Mouse (Mus musculus) heart, embryonic 10.5 days (tissue): Measurements from ENCODE around the gene Cacfd1. TPM values are rescaled to one million over a fixed set of nuclear protein-coding genes. Genes with fewer than 3 reads are reported as not detected.

Experiments used
- DNase-seq: peaks from one replicate; pipeline ENCODE4 v3.0.0-alpha.2; 2017; ENCODE audit warnings: low spot score
- H3K27ac ChIP-seq: fragments of 300-500 bp; sonication (generic); 2 replicates; pipeline ENCODE4 v1.5.1; 2016; ENCODE audit warnings: mild to moderate bottlenecking
- H3K27me3 ChIP-seq: fragments of 300-500 bp; sonication (generic); 2 replicates; pipeline ENCODE4 v1.6.1; 2016; ENCODE audit warnings: mild to moderate bottlenecking; ENCODE audit not compliant: poor library complexity, insufficient read depth, severe bottlenecking
- H3K36me3 ChIP-seq: fragments of 300-500 bp; sonication (generic); 2 replicates; pipeline ENCODE4 v1.6.1; 2016; ENCODE audit warnings: mild to moderate bottlenecking, moderate library complexity
- H3K4me1 ChIP-seq: fragments of 300-500 bp; sonication (generic); 2 replicates; pipeline ENCODE4 v1.6.1; 2016; ENCODE audit warnings: mild to moderate bottlenecking
- H3K4me3 ChIP-seq: fragments of 300-500 bp; sonication (generic); 2 replicates; pipeline ENCODE4 v1.5.1; 2016; ENCODE audit warnings: mild to moderate bottlenecking, moderate library complexity
- H3K9me3 ChIP-seq: fragments of 300-500 bp; sonication (generic); 2 replicates; pipeline ENCODE4 v1.6.1; 2016; ENCODE audit warnings: mild to moderate bottlenecking, moderate library complexity
- WGBS: fragments of 180-500 bp; shearing (Covaris S2); methylation state at CpG from one replicate; pipeline ENCODE4 v1.1.7; 2016; 5-methylcytosine and 5-hydroxymethylcytosine counted together
- polyA plus RNA-seq: library from polyadenylated mRNA; unstranded; fragments of >200 nt; fragmentation: Nextera tagmentation; extraction: Ambion mirVana; gene quantifications from 2 replicates; pipeline ENCODE4 v1.2.1, GENCODE M21; 2016

The Cacfd1 gene
- polyA plus RNA-seq, 1 experiment from 2014 or later: 54.5 TPM

DNA sequence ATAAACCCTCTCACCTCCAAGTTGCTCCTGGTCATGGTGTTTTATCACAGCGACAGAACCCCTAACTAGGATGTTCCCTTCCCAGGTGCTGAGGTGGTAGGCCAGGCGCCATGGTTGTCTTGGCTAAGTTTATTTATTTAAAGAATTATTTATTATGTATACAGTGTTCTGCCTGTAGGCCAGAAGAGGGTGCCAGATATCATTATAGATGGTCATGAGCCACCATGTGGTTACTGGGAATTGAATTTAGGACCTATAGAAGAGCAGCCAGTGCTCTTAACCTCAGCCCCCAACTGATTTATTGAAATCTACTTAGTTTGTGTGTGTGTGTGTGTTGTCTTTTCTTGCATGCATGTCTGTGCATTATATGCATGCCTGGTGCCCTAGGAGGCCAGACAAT lies 22.6 kb downstream of the Cacfd1 start:
- no peaks in the 10 kb centered on the region for H3K9me3 ChIP-seq
- H3K27me3 ChIP-seq: peaks cover 29% of the 10 kb centered on the region
- H3K4me1 ChIP-seq: peaks cover 9% of the 10 kb centered on the region
- no peak for DNase-seq
- no peak overlapping the region for H3K27ac ChIP-seq
- 63% methylated on average over 2 of the region's 2 CpGs for WGBS
- H3K36me3 ChIP-seq: no peaks in the 10 kb centered on the region
- H3K4me3 ChIP-seq: no peak overlapping the region

- Histone ChIP-seq H3K4me1 (peaks cover 4% of the 10 kb centered on the region), H3K27me3 (peaks cover 15% of the 10 kb centered on the region; the same call in 1 of the 2 replicates), H3K36me3 (no peaks in the 10 kb centered on the region), H3K9me3 (no peaks in the 10 kb centered on the region), H3K27ac (no peak overlapping the region), H3K4me3 (no peak overlapping the region)
- WGBS: 66% methylated on average over 3 of the region's 3 CpGs
- DNase-seq: no peak
Measured at GRCm38 (mm10) chr2:27036003-27036402, 26.3 kb downstream of the Cacfd1 start.

- Histone ChIP-seq H3K36me3 (no peaks in the 10 kb centered on the region), H3K4me1 (peaks cover 12% of the 10 kb centered on the region), H3K27ac (no peak overlapping the region), H3K4me3 (no peak overlapping the region), H3K27me3 (peaks cover 23% of the 10 kb centered on the region; the same call in 1 of the 2 replicates), H3K9me3 (no peaks in the 10 kb centered on the region)
- DNase-seq: no peak
- WGBS: 54% methylated on average over 4 of the region's 4 CpGs
Measured at GRCm38 (mm10) chr2:27037008-27037407, 27.3 kb downstream of the Cacfd1 start.

DNA sequence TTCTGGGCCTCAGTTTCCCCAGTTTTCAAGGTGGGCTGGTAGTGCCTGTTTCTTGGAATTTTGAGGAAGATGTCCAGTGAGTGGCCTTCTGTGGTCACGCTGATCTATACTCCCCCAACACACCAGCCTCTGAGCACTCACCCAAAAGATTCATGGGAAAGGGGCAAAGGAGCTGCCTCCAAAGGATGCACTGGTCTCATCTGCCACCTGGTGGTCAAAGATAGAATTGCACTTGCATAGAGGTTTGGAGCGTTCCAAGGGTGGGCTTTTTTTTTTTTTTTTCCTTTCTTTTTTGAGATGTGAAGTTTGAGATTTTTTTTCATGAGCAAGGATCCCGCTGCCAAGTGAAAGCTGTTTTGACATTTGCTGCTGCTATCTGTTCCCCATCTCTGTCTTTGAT lies 28.9 kb downstream of the Cacfd1 start:
- Histone ChIP-seq H3K9me3 (no peaks in the 10 kb centered on the region), H3K27me3 (peaks cover 34% of the 10 kb centered on the region; the same call in 1 of the 2 replicates), H3K36me3 (no peaks in the 10 kb centered on the region), H3K27ac (no peak overlapping the region), H3K4me3 (no peak overlapping the region), H3K4me1 (peaks cover 16% of the 10 kb centered on the region)
- no peak for DNase-seq
- 2% methylated on average over 3 of the region's 3 CpGs for WGBS

DNA sequence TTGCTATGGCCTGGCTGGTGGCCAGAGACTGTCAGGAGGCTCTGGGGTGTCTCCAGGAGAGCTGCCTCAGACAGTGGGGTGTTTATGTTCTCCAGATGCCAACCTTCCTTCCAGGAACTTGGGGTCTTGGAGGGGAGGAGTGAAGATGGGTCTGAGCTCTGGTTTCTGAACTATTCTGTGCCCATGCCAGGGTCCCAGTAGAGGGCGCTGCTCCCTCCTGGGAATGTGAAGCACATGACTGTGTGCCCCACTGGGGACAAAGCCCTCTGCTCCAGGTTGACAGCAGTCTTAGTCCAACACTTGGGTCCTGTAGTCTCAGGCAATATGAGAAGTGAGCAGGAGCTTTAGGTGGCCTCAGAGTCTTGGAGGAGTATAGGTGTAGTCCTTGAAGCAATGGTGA lies 29.6 kb downstream of the Cacfd1 start:
- Histone ChIP-seq H3K27ac (no peak overlapping the region), H3K9me3 (no peaks in the 10 kb centered on the region), H3K4me3 (no peak overlapping the region), H3K4me1 (peaks cover 19% of the 10 kb centered on the region), H3K36me3 (no peaks in the 10 kb centered on the region), H3K27me3 (peaks cover 34% of the 10 kb centered on the region; the same call in 1 of the 2 replicates)
- no peak for DNase-seq
- 9% methylated on average over 1 of the region's 1 CpGs for WGBS

- Histone ChIP-seq H3K36me3 (no peaks in the 10 kb centered on the region), H3K27ac (no peak overlapping the region), H3K4me3 (no peak overlapping the region), H3K9me3 (no peaks in the 10 kb centered on the region), H3K4me1 (peaks cover 21% of the 10 kb centered on the region), H3K27me3 (peaks cover 34% of the 10 kb centered on the region)
- no peak for DNase-seq
- WGBS: 75% methylated on average over 8 of the region's 8 CpGs
Measured at GRCm38 (mm10) chr2:27042131-27042844, 32.6 kb downstream of the Cacfd1 start.

GRCm38 (mm10) chr2:27043461-27043860 lies 33.7 kb downstream of the Cacfd1 start:
- Histone ChIP-seq H3K27me3 (peaks cover 34% of the 10 kb centered on the region), H3K27ac (no peak overlapping the region), H3K36me3 (no peaks in the 10 kb centered on the region), H3K4me3 (no peak overlapping the region), H3K9me3 (no peaks in the 10 kb centered on the region), H3K4me1 (peaks cover 21% of the 10 kb centered on the region)
- WGBS: 37% methylated on average over 3 of the region's 3 CpGs
- peak; percentile 86 for DNase-seq

GRCm38 (mm10) chr2:27044166-27044565 lies 34.4 kb downstream of the Cacfd1 start:
- no peaks in the 10 kb centered on the region for H3K9me3 ChIP-seq
- no peak for DNase-seq
- 72% methylated on average over 4 of the region's 4 CpGs for whole genome bisulfite sequencing
- H3K4me3 ChIP-seq: no peak overlapping the region
- H3K27ac ChIP-seq: 0 out of 2 replicates have a peak overlapping the region, but pooled peaks have one; percentile 29
- H3K4me1 ChIP-seq: peaks cover 21% of the 10 kb centered on the region
- no peaks in the 10 kb centered on the region for H3K36me3 ChIP-seq
- H3K27me3 ChIP-seq: peaks cover 34% of the 10 kb centered on the region

DNA sequence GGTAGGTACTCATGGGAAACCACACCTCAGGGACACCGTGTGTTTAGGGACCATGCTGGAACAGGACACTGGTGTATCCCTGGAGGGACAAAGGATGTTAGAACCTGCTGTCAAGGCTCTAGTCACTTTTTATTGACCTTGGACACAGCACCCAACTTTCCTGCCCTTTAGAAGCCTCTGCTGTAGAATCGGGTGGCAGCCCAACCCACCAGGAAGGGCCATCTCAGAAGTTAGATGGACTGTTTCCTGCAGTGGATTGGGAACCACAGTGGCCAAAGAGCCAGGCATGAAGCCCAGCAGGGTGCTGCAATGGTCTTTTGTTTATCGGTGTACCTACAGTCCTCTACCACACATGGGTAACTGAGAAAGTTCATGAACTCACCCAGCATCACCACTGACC lies 34.9 kb downstream of the Cacfd1 start:
- Histone ChIP-seq H3K9me3 (no peaks in the 10 kb centered on the region), H3K4me1 (peaks cover 21% of the 10 kb centered on the region), H3K27me3 (peaks cover 32% of the 10 kb centered on the region), H3K27ac (0 out of 2 replicates have a peak overlapping the region, but pooled peaks have one; percentile 29), H3K36me3 (no peaks in the 10 kb centered on the region), H3K4me3 (no peak overlapping the region)
- DNase-seq: no peak
- 76% methylated on average over 3 of the region's 3 CpGs for WGBS

DNA sequence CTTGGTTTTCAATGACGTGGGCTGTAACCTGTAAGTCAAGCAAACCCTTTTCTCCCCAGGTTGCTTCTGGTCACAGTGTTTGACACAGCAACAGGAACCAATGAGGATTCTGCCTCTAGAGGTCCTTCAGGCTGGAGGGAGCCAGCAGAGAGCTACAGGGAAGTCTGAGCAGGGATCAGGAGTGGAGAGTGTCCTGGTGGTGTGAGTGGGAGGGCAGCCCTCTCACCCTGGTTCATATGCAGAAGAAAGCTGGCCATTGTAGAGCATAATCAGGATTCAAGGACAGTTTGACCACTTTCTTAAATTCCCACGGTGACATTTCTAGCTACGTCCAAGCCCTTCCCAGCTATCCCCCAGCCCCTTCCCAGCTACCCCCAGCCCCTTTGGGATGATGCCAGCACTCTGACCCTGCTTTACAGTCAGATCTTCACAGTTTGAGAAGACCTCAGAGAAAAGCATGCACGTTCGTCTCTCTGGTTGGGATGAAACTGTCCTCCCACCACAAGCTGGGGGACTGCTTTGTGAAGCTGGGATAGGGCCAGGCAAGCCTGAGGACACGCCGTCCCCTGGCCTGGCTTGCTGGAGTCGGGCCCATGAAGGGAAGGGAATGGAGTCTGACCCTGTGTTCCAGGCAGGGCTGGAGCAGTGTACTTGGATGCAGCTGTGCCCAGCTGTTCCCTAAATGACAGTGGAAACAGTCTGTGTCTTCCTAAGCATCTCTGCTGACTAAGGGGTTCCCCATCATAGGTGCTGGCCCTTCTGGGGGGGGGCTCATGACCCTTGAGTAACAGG lies 36.4 kb downstream of the Cacfd1 start:
- H3K4me3 ChIP-seq: no peak overlapping the region
- peaks cover 26% of the 10 kb centered on the region for H3K27me3 ChIP-seq
- H3K27ac ChIP-seq: no peak overlapping the region
- no peaks in the 10 kb centered on the region for H3K36me3 ChIP-seq
- H3K4me1 ChIP-seq: peaks cover 16% of the 10 kb centered on the region
- no peaks in the 10 kb centered on the region for H3K9me3 ChIP-seq
- DNase-seq: no peak
- WGBS: 77% methylated on average over 8 of the region's 8 CpGs

DNA sequence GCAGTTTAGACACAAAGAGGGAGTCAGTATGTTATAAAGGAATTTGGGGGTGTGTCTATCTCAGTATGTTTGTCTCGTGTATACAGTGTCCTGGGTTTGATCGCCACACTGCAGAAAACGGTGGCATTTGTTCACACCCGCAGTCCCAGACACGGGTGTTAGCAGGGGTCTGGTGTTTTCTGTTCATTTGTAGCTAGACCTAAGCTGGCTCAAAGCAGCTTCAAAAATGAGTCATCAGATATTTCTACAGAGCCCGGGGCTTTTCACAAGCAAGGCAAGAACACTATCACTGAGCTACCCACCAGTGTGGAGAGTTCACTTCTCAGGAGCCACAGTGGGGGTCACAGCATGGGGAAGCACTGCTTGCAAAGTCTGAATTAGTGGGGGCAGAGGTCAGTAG lies 39.7 kb downstream of the Cacfd1 start:
- no peak overlapping the region for H3K4me3 ChIP-seq
- no peak for DNase-seq
- peaks cover 7% of the 10 kb centered on the region for H3K27me3 ChIP-seq
- peaks cover under 1% of the 10 kb centered on the region; the same call in 1 of the 2 replicates for H3K4me1 ChIP-seq
- WGBS: 67% methylated on average over 6 of the region's 6 CpGs
- H3K9me3 ChIP-seq: no peaks in the 10 kb centered on the region
- H3K27ac ChIP-seq: no peak overlapping the region
- no peaks in the 10 kb centered on the region for H3K36me3 ChIP-seq

- 0 out of 2 replicates have a peak, but pooled peaks cover 9% of the 10 kb centered on the region for H3K27me3 ChIP-seq
- no peak for DNase-seq
- H3K27ac ChIP-seq: no peak overlapping the region
- peaks cover 39% of the 10 kb centered on the region for H3K4me1 ChIP-seq
- no peaks in the 10 kb centered on the region for H3K36me3 ChIP-seq
- WGBS: 62% methylated on average over 4 of the region's 4 CpGs
- no peaks in the 10 kb centered on the region for H3K9me3 ChIP-seq
- no peak overlapping the region for H3K4me3 ChIP-seq
Measured at GRCm38 (mm10) chr2:27058251-27058650, 48.5 kb downstream of the Cacfd1 start.

DNA sequence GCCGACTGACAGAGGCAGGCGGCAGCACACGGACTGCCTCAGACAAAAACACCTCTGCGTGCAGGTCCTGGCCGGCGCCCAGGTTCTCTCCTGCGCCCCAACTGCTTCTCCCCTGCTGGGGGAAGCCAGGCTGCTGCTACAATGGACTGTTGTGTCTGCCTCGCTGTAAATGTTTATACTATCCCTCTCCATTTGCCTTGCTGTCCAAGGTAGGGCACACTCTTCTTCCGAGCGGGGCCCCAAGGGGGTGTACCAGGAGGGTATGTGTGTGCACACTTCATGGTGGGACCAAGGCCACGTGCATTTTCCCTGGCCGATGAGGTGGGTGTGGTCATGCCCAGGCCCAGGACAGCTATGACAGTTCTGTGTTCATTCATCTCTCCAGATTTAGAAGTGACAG lies 49.0 kb downstream of the Cacfd1 start:
- no peak for DNase-seq
- 61% methylated on average over 12 of the region's 12 CpGs for WGBS
- H3K4me1 ChIP-seq: peaks cover 39% of the 10 kb centered on the region
- H3K27ac ChIP-seq: no peak overlapping the region
- no peaks in the 10 kb centered on the region for H3K9me3 ChIP-seq
- 0 out of 2 replicates have a peak, but pooled peaks cover 9% of the 10 kb centered on the region for H3K27me3 ChIP-seq
- H3K4me3 ChIP-seq: no peak overlapping the region
- H3K36me3 ChIP-seq: no peaks in the 10 kb centered on the region
